ENCODE assay signal across 9 mouse cellular contexts in the genomic region with DNA sequence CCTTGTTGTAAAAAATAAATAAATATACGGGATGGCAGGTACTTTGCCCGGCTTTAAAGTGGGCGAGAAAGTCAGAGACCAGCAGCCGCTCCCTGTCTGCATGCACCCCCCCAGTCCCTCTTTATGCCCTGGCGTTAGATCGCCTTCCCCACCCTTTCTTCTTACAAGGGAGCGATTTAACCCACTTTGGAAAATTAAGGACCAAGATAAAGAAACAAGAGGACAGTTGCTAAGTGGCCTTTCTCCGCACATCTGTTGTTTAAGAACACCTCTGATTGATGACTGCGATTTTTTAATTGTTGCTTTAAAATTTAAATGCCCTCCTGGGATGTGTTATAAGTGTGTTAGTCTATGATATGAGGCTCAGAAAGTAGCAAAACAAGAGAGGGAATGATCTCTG. TPM values are rescaled to one million over a fixed set of nuclear protein-coding genes. Genes with fewer than 3 reads are reported as not detected.
DNase-seq lines count a peak whose midpoint lies in the region; ATAC-seq and TF ChIP-seq lines count a peak whose summit lies in the region.
"Had no signal": no experiment of that assay in that cellular context is flagged by ENCODE, and none has a peak within 500 bp of the region (broad histone marks: within the 10 kb centered on the region; RNA-seq: fewer than 3 reads in every experiment).

No protein-coding gene starts in this region.

- no peak for TF ChIP-seq EP300 in liver, postnatal 0 days (IDR thresholded peaks at IDR 0.05; ENCODE audit: low read depth)

- 53% methylated on average over 9 of the region's 9 CpGs for WGBS in liver, embryonic 11.5 days
- 71% methylated on average over 9 of the region's 9 CpGs for WGBS in liver, postnatal 0 days (ENCODE audit: insufficient replicate concordance)
- WGBS in forebrain, embryonic 12.5 days = 18% methylated on average over 9 of the region's 9 CpGs
- 29% methylated on average over 9 of the region's 9 CpGs for WGBS in intestine, embryonic 14.5 days
- 14% methylated on average over 9 of the region's 9 CpGs for WGBS in neural tube, embryonic 14.5 days

- no peaks in the 10 kb centered on the region for H3K9me3 ChIP-seq in liver, embryonic 11.5 days (ENCODE audit: control insufficient read depth, low read length)
- H3K9me3 ChIP-seq in liver, postnatal 0 days (ENCODE audit: low read length) = no peaks in the 10 kb centered on the region
- no peaks in the 10 kb centered on the region for H3K9me3 ChIP-seq in forebrain, embryonic 12.5 days
- no peaks in the 10 kb centered on the region for H3K9me3 ChIP-seq in intestine, embryonic 14.5 days (ENCODE audit: control insufficient read depth, low read length)
- no peaks in the 10 kb centered on the region for H3K9me3 ChIP-seq in neural tube, embryonic 14.5 days (ENCODE audit: control insufficient read depth, low read length)

- no peak for ATAC-seq in liver, embryonic 11.5 days (replicated peaks; ENCODE audit: low FRiP score)
- no peak for ATAC-seq in liver, postnatal 0 days
- no peak for ATAC-seq in forebrain, embryonic 12.5 days (ENCODE audit: low FRiP score)
- ATAC-seq in intestine, embryonic 14.5 days (replicated peaks; ENCODE audit: low FRiP score, low TSS enrichment, low read depth) = no peak
- no peak for ATAC-seq in neural tube, embryonic 14.5 days (ENCODE audit: low read depth)

- peaks cover 24% of the 10 kb centered on the region for H3K4me1 ChIP-seq in liver, embryonic 11.5 days (replicated peaks; ENCODE audit: control insufficient read depth, insufficient read depth, low read length)
- no peaks in the 10 kb centered on the region for H3K4me1 ChIP-seq in liver, postnatal 0 days (ENCODE audit: insufficient read depth)
- H3K4me1 ChIP-seq in forebrain, embryonic 12.5 days = peaks cover 56% of the 10 kb centered on the region
- peaks cover 43% of the 10 kb centered on the region for H3K4me1 ChIP-seq in intestine, embryonic 14.5 days (replicated peaks; ENCODE audit: control insufficient read depth, insufficient read depth, low read length)
- H3K4me1 ChIP-seq in neural tube, embryonic 14.5 days (ENCODE audit: control insufficient read depth, insufficient read depth, low read length) = peaks cover 13% of the 10 kb centered on the region; the same call in 1 of the 2 replicates

- no peak overlapping the region for H3K27ac ChIP-seq in liver, embryonic 11.5 days (ENCODE audit: low read depth, low read length)
- H3K27ac ChIP-seq in liver, postnatal 0 days (ENCODE audit: low read depth) = no peak overlapping the region
- peak overlapping the region; percentile 78 for H3K27ac ChIP-seq in forebrain, embryonic 12.5 days
- peak overlapping the region; percentile 33; the same call in 1 of the 2 replicates for H3K27ac ChIP-seq in intestine, embryonic 14.5 days (ENCODE audit: low read depth)
- no peak overlapping the region for H3K27ac ChIP-seq in neural tube, embryonic 14.5 days (ENCODE audit: low read depth, low read length)

- peaks cover 6% of the 10 kb centered on the region; the same call in 1 of the 2 replicates for H3K36me3 ChIP-seq in liver, embryonic 11.5 days (ENCODE audit: control insufficient read depth, insufficient read depth, low read length)
- 0 out of 2 replicates have a peak, but pooled peaks cover 2% of the 10 kb centered on the region for H3K36me3 ChIP-seq in liver, postnatal 0 days (replicated peaks; ENCODE audit: insufficient read depth, low read length)
- peaks cover 7% of the 10 kb centered on the region for H3K36me3 ChIP-seq in forebrain, embryonic 12.5 days (replicated peaks)
- H3K36me3 ChIP-seq in intestine, embryonic 14.5 days (ENCODE audit: control insufficient read depth, insufficient read depth, low read length) = peaks cover 17% of the 10 kb centered on the region
- no peaks in the 10 kb centered on the region for H3K36me3 ChIP-seq in neural tube, embryonic 14.5 days (ENCODE audit: control insufficient read depth, insufficient read depth, low read length)
- H3K36me3 ChIP-seq: G1E had no signal

- H3K27me3 ChIP-seq in liver, embryonic 11.5 days (replicated peaks; ENCODE audit: control insufficient read depth, insufficient read depth, low read length) = no peaks in the 10 kb centered on the region
- H3K27me3 ChIP-seq in liver, postnatal 0 days (ENCODE audit: insufficient read depth, low read length) = no peaks in the 10 kb centered on the region
- H3K27me3 ChIP-seq in forebrain, embryonic 12.5 days = no peaks in the 10 kb centered on the region
- no peaks in the 10 kb centered on the region for H3K27me3 ChIP-seq in intestine, embryonic 14.5 days (replicated peaks; ENCODE audit: control insufficient read depth, insufficient read depth, low read length)
- no peaks in the 10 kb centered on the region for H3K27me3 ChIP-seq in neural tube, embryonic 14.5 days (ENCODE audit: control insufficient read depth, insufficient read depth, low read length)

- DNase-seq in liver, embryonic 11.5 days (ENCODE audit: low spot score) = no peak
- DNase-seq in liver, postnatal 0 days = no peak
- no peak for DNase-seq in intestine, embryonic 14.5 days (ENCODE audit: low spot score)
- DNase-seq in c-Kit-positive CD71-positive TER-119-positive erythroid progenitor cells, embryonic 14.5 days (ENCODE audit: low spot score) = no peak
- DNase-seq in layer of hippocampus, postnatal 25 days (ENCODE audit: extremely low spot score in 1 of 2, low spot score in 1 of 2) = no peak
- no peak for DNase-seq in ovary, postnatal 10 days (ENCODE audit: low spot score)

- peak overlapping the region; percentile 82 for H3K4me2 ChIP-seq in liver, embryonic 11.5 days
- no peak overlapping the region for H3K4me2 ChIP-seq in liver, postnatal 0 days (ENCODE audit: low read depth, low read length)
- H3K4me2 ChIP-seq in forebrain, embryonic 12.5 days = peak overlapping the region; percentile 66
- peak overlapping the region; percentile 71 for H3K4me2 ChIP-seq in intestine, embryonic 14.5 days (ENCODE audit: low read length)
- peak overlapping the region; percentile 71 for H3K4me2 ChIP-seq in neural tube, embryonic 14.5 days (ENCODE audit: low read depth, low read length)

- H3K9ac ChIP-seq in liver, embryonic 11.5 days (ENCODE audit: low read depth, low read length) = no peak overlapping the region
- H3K9ac ChIP-seq in liver, postnatal 0 days (replicated peaks) = no peak overlapping the region
- peak overlapping the region; percentile 62 for H3K9ac ChIP-seq in forebrain, embryonic 12.5 days
- H3K9ac ChIP-seq in intestine, embryonic 14.5 days (ENCODE audit: low read length) = peak overlapping the region; percentile 94
- H3K9ac ChIP-seq in neural tube, embryonic 14.5 days (replicated peaks; ENCODE audit: low read depth, low read length) = peak overlapping the region; percentile 44; the same call in 1 of the 2 replicates

- H3K4me3 ChIP-seq in liver, embryonic 11.5 days (ENCODE audit: low read depth, low read length) = peak overlapping the region; percentile 24; the same call in 1 of the 2 replicates
- no peak overlapping the region for H3K4me3 ChIP-seq in liver, postnatal 0 days (ENCODE audit: low read depth, low read length)
- peak overlapping the region; percentile 84 for H3K4me3 ChIP-seq in forebrain, embryonic 12.5 days (replicated peaks)
- peak overlapping the region; percentile 96 for H3K4me3 ChIP-seq in intestine, embryonic 14.5 days (ENCODE audit: low read depth, low read length)
- peak overlapping the region; percentile 71 for H3K4me3 ChIP-seq in neural tube, embryonic 14.5 days (ENCODE audit: low read depth, low read length)

- TF ChIP-seq CTCF in liver, postnatal 0 days (IDR thresholded peaks at IDR 0.05; ENCODE audit: low read depth) = no peak

RNA-seq across cellular contexts. Expression of gene Pbx1, which starts 5.2 kb away (rescaled TPM):
- polyA plus RNA-seq in liver, embryonic 11.5 days (2014; fragmentation: Nextera tagmentation; extraction: Ambion mirVana) = 14.6 and 17.0 TPM in 2 replicates
- polyA plus RNA-seq in liver, postnatal 0 days (2015; fragmentation: Nextera tagmentation; extraction: Ambion mirVana) = 4.0 TPM in 2 replicates
- 69.4 and 72.2 TPM in 2 replicates for polyA plus RNA-seq in forebrain, embryonic 12.5 days (2016; fragmentation: Nextera tagmentation; extraction: Ambion mirVana)
- polyA plus RNA-seq in intestine, embryonic 14.5 days (2014; fragmentation: Nextera tagmentation; extraction: Ambion mirVana) = 37.3 and 42.3 TPM in 2 replicates
- polyA plus RNA-seq in neural tube, embryonic 14.5 days (2014; fragmentation: Nextera tagmentation; extraction: Ambion mirVana) = 41.2 and 47.8 TPM in 2 replicates
- 100 to 1,000 TPM in 1 of 2 experiments, 10 to 100 TPM in 1; 98.0 to 114 TPM for total RNA-seq in layer of hippocampus, postnatal 25 days (2021)
- polyA plus RNA-seq: G1E had no signal

Comparison
In these comparisons a context has a peak if more than half of its experiments do, and no peak if none do; other contexts are left out.
1. H3K27ac ChIP-seq: peak in forebrain, embryonic 12.5 days (single experiment) and intestine, embryonic 14.5 days (single experiment); none in liver, embryonic 11.5 days (single experiment), liver, postnatal 0 days (single experiment) and neural tube, embryonic 14.5 days (single experiment).
2. H3K9ac ChIP-seq: peak in forebrain, embryonic 12.5 days (single experiment), intestine, embryonic 14.5 days (single experiment) and neural tube, embryonic 14.5 days (single experiment); none in liver, embryonic 11.5 days (single experiment) and liver, postnatal 0 days (single experiment).